Mouse (Mus musculus) bone marrow, adult 2 months (tissue): ENCODE data around the gene Dtnbp1. TPM values are rescaled to one million over a fixed set of nuclear protein-coding genes. Genes with fewer than 3 reads are reported as not detected.
A peak's percentile ranks its signal among the peaks of the same experiment; 100 is the strongest.

Experiments used
- H3K27ac ChIP-seq: fragments of 200-500 bp; 2 replicates; pipeline ENCODE4 v1.5.1; 2012; ENCODE audit warnings: low read depth, mild to moderate bottlenecking, control low read depth, inconsistent platforms, low read length; ENCODE audit not compliant: control insufficient read depth, poor library complexity, insufficient read depth
- H3K4me1 ChIP-seq: fragments of 200-500 bp; 2 replicates; pipeline ENCODE4 v1.6.1; 2011; ENCODE audit warnings: low read length; ENCODE audit not compliant: control insufficient read depth, insufficient read depth
- H3K4me3 ChIP-seq: fragments of 200-500 bp; replicated peaks from 2 replicates; pipeline ENCODE3; 2011; ENCODE audit warnings: mild to moderate bottlenecking, low read depth, low read length, control low read depth; ENCODE audit not compliant: control insufficient read depth
- CTCF ChIP-seq: fragments of 200-500 bp; IDR thresholded peaks from 2 replicates; pipeline ENCODE4 v1.5.1; 2011; ENCODE audit warnings: low read length, control low read depth; ENCODE audit not compliant: control insufficient read depth, insufficient read depth
- POLR2A ChIP-seq: fragments of 200-500 bp; IDR thresholded peaks from 2 replicates; pipeline ENCODE4 v1.6.1; 2011; ENCODE audit warnings: low read depth, mild to moderate bottlenecking, control low read depth, low read length, borderline replicate concordance; ENCODE audit not compliant: control insufficient read depth
- WGBS: fragments of 180-500 bp; shearing (Covaris S2); methylation state at CpG from one replicate; pipeline ENCODE4 v1.1.7; 2018; 5-methylcytosine and 5-hydroxymethylcytosine counted together
- polyA plus RNA-seq: library from polyadenylated mRNA; stranded (reverse); fragments of >200 nt; gene quantifications from 2 replicates; pipeline ENCODE4 v1.2.4, GENCODE M21; 2011; ENCODE audit warnings: low replicate concordance; ENCODE audit not compliant: missing spikeins, insufficient read depth, insufficient read length

Gene Dtnbp1
- polyA plus RNA-seq, 1 experiment, result 27.6 TPM

- TF ChIP-seq POLR2A (no peak), CTCF (no peak)
- H3K27ac ChIP-seq, result no peak overlapping the region
- H3K4me3 ChIP-seq, result no peak overlapping the region
- H3K4me1 ChIP-seq, result no peaks in the 10 kb centered on the region
- 82% methylated on average over 8 of the region's 8 CpGs for WGBS
Measured at GRCm38 (mm10) chr13:44953546-44954231, 48.3 kb downstream of the Dtnbp1 start.

- WGBS, result 27% methylated on average over 10 of the region's 10 CpGs
- H3K27ac ChIP-seq, result no peak overlapping the region
- no peak overlapping the region for H3K4me3 ChIP-seq
- no peak for TF ChIP-seq POLR2A
- no peak for TF ChIP-seq CTCF
- H3K4me1 ChIP-seq, result no peaks in the 10 kb centered on the region
Measured at GRCm38 (mm10) chr13:44952393-44953086, 49.4 kb downstream of the Dtnbp1 start.

- WGBS, result 74% methylated on average over 16 of the region's 16 CpGs
- Histone ChIP-seq H3K4me3 (no peak overlapping the region), H3K4me1 (no peaks in the 10 kb centered on the region), H3K27ac (no peak overlapping the region)
- TF ChIP-seq CTCF (0 out of 2 replicates have a peak, but pooled peaks have one; percentile 6), POLR2A (no peak)
Measured at GRCm38 (mm10) chr13:44948320-44949250, 53.4 kb downstream of the Dtnbp1 start.

GRCm38 (mm10) chr13:44946880-44947635, 54.9 kb downstream of the Dtnbp1 start:
- no peaks in the 10 kb centered on the region for H3K4me1 ChIP-seq
- WGBS, result 84% methylated on average over 8 of the region's 8 CpGs
- no peak overlapping the region for H3K27ac ChIP-seq
- TF ChIP-seq CTCF (no peak), POLR2A (no peak)
- no peak overlapping the region for H3K4me3 ChIP-seq

- TF ChIP-seq POLR2A, result no peak
- TF ChIP-seq CTCF, result no peak
- Histone ChIP-seq H3K27ac (no peak overlapping the region), H3K4me1 (no peaks in the 10 kb centered on the region), H3K4me3 (no peak overlapping the region)
- WGBS, result 85% methylated on average over 2 of the region's 2 CpGs
Measured at GRCm38 (mm10) chr13:44943618-44944017, 58.3 kb downstream of the Dtnbp1 start.

- peaks cover 8% of the 10 kb centered on the region; the same call in 1 of the 2 replicates for H3K4me1 ChIP-seq
- TF ChIP-seq CTCF (no peak), POLR2A (no peak)
- H3K4me3 ChIP-seq, result no peak overlapping the region
- 72% methylated on average over 8 of the region's 8 CpGs for WGBS
- H3K27ac ChIP-seq, result no peak overlapping the region
Measured at GRCm38 (mm10) chr13:44939326-44940035, 62.5 kb downstream of the Dtnbp1 start.

GRCm38 (mm10) chr13:44937681-44938080, 64.3 kb downstream of the Dtnbp1 start:
- 25% methylated on average over 3 of the region's 3 CpGs for WGBS
- no peak for TF ChIP-seq CTCF
- Histone ChIP-seq H3K27ac (peak overlapping the region; percentile 46), H3K4me3 (no peak overlapping the region), H3K4me1 (peaks cover 8% of the 10 kb centered on the region; the same call in 1 of the 2 replicates)
